Mouse (Mus musculus) stomach, postnatal 0 days (tissue): ENCODE data around the gene Cadps.

Experiments
- CTCF ChIP-seq: IDR thresholded peaks from 2 replicates; pipeline ENCODE4 v1.5.1; 2016; ENCODE audit warnings: antibody characterized with exemption, low read depth, mild to moderate bottlenecking, moderate library complexity
- EP300 ChIP-seq: optimal IDR thresholded peaks from 2 replicates; pipeline ENCODE3; 2016; ENCODE audit warnings: antibody characterized with exemption

- TF ChIP-seq EP300: no peak
- no peak for TF ChIP-seq CTCF
Measured at GRCm38 (mm10) chr14:12450807-12451206, 372.1 kb downstream of the Cadps start.
